Mouse (Mus musculus): ENCODE data around the gene Msh3.

The Msh3 gene

GRCm38 (mm10) chr13:92354456-92355271 lies at the start of gene Msh3, which contains the start of gene Dhfr:
Gene Msh3, minus strand, starts transcription at chr13:92355003.
Gene Dhfr, plus strand, starts transcription at chr13:92354726.
- CTCF ChIA-PET = no interaction called here

- CTCF ChIA-PET = no interaction called here
Measured at GRCm38 (mm10) chr13:92403496-92403895, 48.7 kb upstream of the Msh3 start.

- CTCF ChIA-PET = no interaction called here
Measured at GRCm38 (mm10) chr13:92402063-92402462, 47.3 kb upstream of the Msh3 start.

- CTCF ChIA-PET = interaction anchor here (0.6 kb wide), 1 partner anchor 639 kb away, joined by 4 read pairs; no protein-coding TSS in a partner anchor
Measured at GRCm38 (mm10) chr13:92398491-92399384, 43.9 kb upstream of the Msh3 start.

- CTCF ChIA-PET = no interaction called here
Measured at GRCm38 (mm10) chr13:92393047-92393661, 38.4 kb upstream of the Msh3 start.

- CTCF ChIA-PET = no interaction called here
Measured at GRCm38 (mm10) chr13:92387367-92387766, 32.6 kb upstream of the Msh3 start.

GRCm38 (mm10) chr13:92371466-92371865 lies 16.7 kb upstream of the Msh3 start:
- CTCF ChIA-PET = interaction anchor here (0.7 kb wide), 1 partner anchor 45 kb away, joined by 4 read pairs; no protein-coding TSS in a partner anchor

- CTCF ChIA-PET = interaction anchor here (0.7 kb wide), 1 partner anchor 44 kb away, joined by 4 read pairs; no protein-coding TSS in a partner anchor
Measured at GRCm38 (mm10) chr13:92370811-92371210, 16.0 kb upstream of the Msh3 start.

GRCm38 (mm10) chr13:92365312-92365711 lies 10.5 kb upstream of the Msh3 start:
- CTCF ChIA-PET = no interaction called here

GRCm38 (mm10) chr13:92361609-92362008 lies 6.8 kb upstream of the Msh3 start:
- CTCF ChIA-PET = interaction anchor here (0.6 kb wide), 1 partner anchor 215 kb away, joined by 3 read pairs; no protein-coding TSS in a partner anchor

- CTCF ChIA-PET = interaction anchor here (0.7 kb wide), 1 partner anchor 9 kb away, joined by 3 read pairs; no protein-coding TSS in a partner anchor
Measured at GRCm38 (mm10) chr13:92357644-92358043, 2.8 kb upstream of the Msh3 start.

- CTCF ChIA-PET = no interaction called here
Measured at GRCm38 (mm10) chr13:92356376-92356775, 1.6 kb upstream of the Msh3 start.

GRCm38 (mm10) chr13:92355272-92355643 lies 455 bp upstream of the Msh3 start:
- CTCF ChIA-PET = no interaction called here

- CTCF ChIA-PET = no interaction called here
Measured at GRCm38 (mm10) chr13:92353956-92354355, 847 bp downstream of the Msh3 start.

- CTCF ChIA-PET = interaction anchor here (0.6 kb wide), 2 partner anchors 28 to 408 kb away, joined by 3 to 4 read pairs; no protein-coding TSS in a partner anchor
Measured at GRCm38 (mm10) chr13:92351100-92351499, 3.7 kb downstream of the Msh3 start.

GRCm38 (mm10) chr13:92346338-92346737 lies 8.5 kb downstream of the Msh3 start:
- CTCF ChIA-PET = no interaction called here

- CTCF ChIA-PET = no interaction called here
Measured at GRCm38 (mm10) chr13:92344033-92344432, 10.8 kb downstream of the Msh3 start.

- CTCF ChIA-PET = no interaction called here
Measured at GRCm38 (mm10) chr13:92339787-92340186, 15.0 kb downstream of the Msh3 start.

GRCm38 (mm10) chr13:92337773-92338462 lies 16.9 kb downstream of the Msh3 start:
- CTCF ChIA-PET = no interaction called here

- CTCF ChIA-PET = no interaction called here
Measured at GRCm38 (mm10) chr13:92336857-92337256, 17.9 kb downstream of the Msh3 start.
